Mouse (Mus musculus) limb, embryonic 14.5 days (tissue): ENCODE measurements at regions not wholly inside any gene's neighbourhood (a gene's known extent, or its start where the extent isn't known, plus 50 kb on each side); places are given as distances from the start of the nearest gene placed in this dataset.

Experiments
- ATAC-seq: fragments of 200-750 bp; cut with Nextera tagmentation; 2 replicates; pipeline ENCODE4 v1.8.0; 2017; ENCODE audit warnings: low read depth, moderate number of reproducible peaks, moderate TSS enrichment; ENCODE audit not compliant: low FRiP score
- DNase-seq: peaks from one replicate; pipeline ENCODE4 v3.0.0-alpha.2; 2015; ENCODE audit warnings: low spot score
- H3K27ac ChIP-seq: fragments of 300-500 bp; sonication (generic); replicated peaks from 2 replicates; pipeline ENCODE4 v1.5.1; 2014; ENCODE audit warnings: low read depth, mild to moderate bottlenecking, low read length, moderate library complexity, mixed read lengths
- H3K27me3 ChIP-seq: fragments of 300-500 bp; sonication (generic); 2 replicates; pipeline ENCODE4 v1.6.1; 2014; ENCODE audit warnings: low read length, mixed read lengths; ENCODE audit not compliant: control insufficient read depth, insufficient read depth
- H3K36me3 ChIP-seq: fragments of 300-500 bp; sonication (generic); 2 replicates; pipeline ENCODE4 v1.6.1; 2014; ENCODE audit warnings: mild to moderate bottlenecking, low read length, moderate library complexity, mixed read lengths; ENCODE audit not compliant: control insufficient read depth, insufficient read depth
- H3K4me1 ChIP-seq: fragments of 300-500 bp; sonication (generic); 2 replicates; pipeline ENCODE4 v1.6.1; 2014; ENCODE audit warnings: antibody characterized with exemption, low read length, mixed read lengths; ENCODE audit not compliant: control insufficient read depth, insufficient read depth
- H3K4me2 ChIP-seq: fragments of 300-500 bp; sonication (generic); replicated peaks from 2 replicates; pipeline ENCODE4 v1.6.1; 2014; ENCODE audit warnings: low read depth, mild to moderate bottlenecking, low read length, moderate library complexity; ENCODE audit not compliant: severe bottlenecking
- H3K4me3 ChIP-seq: fragments of 300-500 bp; sonication (generic); replicated peaks from 2 replicates; pipeline ENCODE4 v1.5.1; 2014; ENCODE audit warnings: low read length
- H3K9ac ChIP-seq: fragments of 300-500 bp; sonication (generic); 2 replicates; pipeline ENCODE4 v1.6.1; 2014; ENCODE audit warnings: mild to moderate bottlenecking, low read depth, low read length, moderate library complexity; ENCODE audit not compliant: severe bottlenecking
- H3K9me3 ChIP-seq: fragments of 300-500 bp; sonication (generic); 2 replicates; pipeline ENCODE4 v1.6.1; 2016; ENCODE audit warnings: low read length; ENCODE audit not compliant: control insufficient read depth
- POLR2A ChIP-seq: fragments of 200-500 bp; IDR thresholded peaks from 2 replicates; pipeline ENCODE4 v1.8.0; 2012; ENCODE audit warnings: inconsistent platforms, mild to moderate bottlenecking, moderate library complexity, borderline replicate concordance; ENCODE audit not compliant: insufficient read depth, insufficient read length; ENCODE audit errors: extremely low read depth
- WGBS: fragments of 180-500 bp; shearing (Covaris S2); extraction: QIAGEN DNeasy Blood & Tissue Kit; methylation state at CpG from one replicate; pipeline ENCODE4 v1.1.7; 2014; 5-methylcytosine and 5-hydroxymethylcytosine counted together

- no peaks in the 10 kb centered on the region for H3K36me3 ChIP-seq
- H3K9ac ChIP-seq: no peak overlapping the region
- no peak overlapping the region for H3K27ac ChIP-seq
- no peaks in the 10 kb centered on the region for H3K9me3 ChIP-seq
- H3K4me3 ChIP-seq: no peak overlapping the region
- ATAC-seq: no peak
- H3K27me3 ChIP-seq: no peaks in the 10 kb centered on the region
- 70% methylated on average over 1 of the region's 1 CpGs for WGBS
- H3K4me2 ChIP-seq: no peak overlapping the region
- DNase-seq: no peak
- no peak for TF ChIP-seq POLR2A
- H3K4me1 ChIP-seq: no peaks in the 10 kb centered on the region
Measured at GRCm38 (mm10) chr2:109402556-109402955, 122.0 kb upstream of the Mettl15 start.

- H3K4me2 ChIP-seq: no peak overlapping the region
- no peak overlapping the region for H3K4me3 ChIP-seq
- no peak overlapping the region for H3K9ac ChIP-seq
- no peak for DNase-seq
- no peak for ATAC-seq
- H3K27me3 ChIP-seq: no peaks in the 10 kb centered on the region
- no peaks in the 10 kb centered on the region for H3K36me3 ChIP-seq
- H3K9me3 ChIP-seq: no peaks in the 10 kb centered on the region
- H3K4me1 ChIP-seq: no peaks in the 10 kb centered on the region
- WGBS: 67% methylated on average over 3 of the region's 3 CpGs
- TF ChIP-seq POLR2A: no peak
- H3K27ac ChIP-seq: no peak overlapping the region
Measured at GRCm38 (mm10) chr2:109404262-109404661, 123.7 kb upstream of the Mettl15 start.

- WGBS: 40% methylated on average over 7 of the region's 7 CpGs
- Histone ChIP-seq H3K9ac (no peak overlapping the region), H3K4me2 (no peak overlapping the region), H3K4me3 (no peak overlapping the region), H3K36me3 (no peaks in the 10 kb centered on the region), H3K4me1 (no peaks in the 10 kb centered on the region), H3K9me3 (no peaks in the 10 kb centered on the region), H3K27ac (no peak overlapping the region), H3K27me3 (no peaks in the 10 kb centered on the region)
- TF ChIP-seq POLR2A: no peak
- DNase-seq (no peak), ATAC-seq (no peak)
Measured at GRCm38 (mm10) chr2:109406591-109407079, 126.1 kb upstream of the Mettl15 start.

- ATAC-seq: no peak
- DNase-seq: no peak
- H3K27ac ChIP-seq: no peak overlapping the region
Measured at GRCm38 (mm10) chr2:109420098-109420497, 139.6 kb upstream of the Mettl15 start.

GRCm38 (mm10) chr2:109431183-109431582 is 150.6 kb upstream of the Mettl15 start:
- no peak for TF ChIP-seq POLR2A
- Histone ChIP-seq H3K9me3 (no peaks in the 10 kb centered on the region), H3K27me3 (no peaks in the 10 kb centered on the region), H3K27ac (no peak overlapping the region), H3K4me1 (no peaks in the 10 kb centered on the region), H3K36me3 (no peaks in the 10 kb centered on the region), H3K4me3 (no peak overlapping the region), H3K4me2 (no peak overlapping the region), H3K9ac (no peak overlapping the region)
- WGBS: 89% methylated on average over 3 of the region's 3 CpGs
- DNase-seq (no peak), ATAC-seq (no peak)

More at GRCm38 (mm10) chr2:109420098-109420497, 139.6 kb upstream of the Mettl15 start:
- Histone ChIP-seq H3K9ac (no peak overlapping the region), H3K9me3 (no peaks in the 10 kb centered on the region), H3K27me3 (no peaks in the 10 kb centered on the region), H3K4me1 (no peaks in the 10 kb centered on the region), H3K4me2 (no peak overlapping the region), H3K4me3 (no peak overlapping the region), H3K36me3 (no peaks in the 10 kb centered on the region)
- TF ChIP-seq POLR2A: no peak
